Mouse (Mus musculus) midbrain, postnatal 0 days (tissue): ENCODE measurements at regions not wholly inside any gene's neighbourhood (a gene's known extent, or its start where the extent isn't known, plus 50 kb on each side); places are given as distances from the start of the nearest gene placed in this dataset.

Experiments used
- ATAC-seq: fragments of 200-750 bp; cut with Nextera tagmentation; 2 replicates; pipeline ENCODE4 v1.8.0; 2017; ENCODE audit warnings: moderate number of reproducible peaks, mild to moderate bottlenecking, moderate TSS enrichment, moderate library complexity; ENCODE audit not compliant: low FRiP score
- DNase-seq: peaks from one replicate; pipeline ENCODE4 v3.0.0-alpha.2; 2015; ENCODE audit warnings: low spot score
- H3K27ac ChIP-seq: fragments of 300-500 bp; sonication (generic); 2 replicates; pipeline ENCODE4 v1.5.1; 2014; ENCODE audit warnings: low read depth, mild to moderate bottlenecking, low read length, mixed read lengths
- H3K27me3 ChIP-seq: fragments of 300-500 bp; sonication (generic); 2 replicates; pipeline ENCODE4 v1.6.1; 2014; ENCODE audit warnings: low read length, control low read depth, mixed read lengths; ENCODE audit not compliant: insufficient read depth
- H3K36me3 ChIP-seq: fragments of 300-500 bp; sonication (generic); 2 replicates; pipeline ENCODE4 v1.6.1; 2014; ENCODE audit warnings: low read length, control low read depth, mixed read lengths; ENCODE audit not compliant: insufficient read depth
- H3K4me1 ChIP-seq: fragments of 300-500 bp; sonication (generic); 2 replicates; pipeline ENCODE4 v1.6.1; 2014; ENCODE audit warnings: mild to moderate bottlenecking, control low read depth, antibody characterized with exemption, low read length, mixed read lengths; ENCODE audit not compliant: insufficient read depth
- H3K4me2 ChIP-seq: fragments of 300-500 bp; sonication (generic); 2 replicates; pipeline ENCODE4 v1.6.1; 2014; ENCODE audit warnings: low read depth, mild to moderate bottlenecking, low read length, mixed read lengths; ENCODE audit not compliant: poor library complexity, severe bottlenecking
- H3K4me3 ChIP-seq: fragments of 300-500 bp; sonication (generic); 2 replicates; pipeline ENCODE4 v1.5.1; 2014; ENCODE audit warnings: low read depth, mild to moderate bottlenecking, low read length, moderate library complexity
- H3K9ac ChIP-seq: fragments of 300-500 bp; sonication (generic); replicated peaks from 2 replicates; pipeline ENCODE4 v1.6.1; 2014; ENCODE audit warnings: mild to moderate bottlenecking, low read length, moderate library complexity, mixed read lengths; ENCODE audit not compliant: poor library complexity, severe bottlenecking
- H3K9me3 ChIP-seq: fragments of 300-500 bp; sonication (generic); 2 replicates; pipeline ENCODE4 v1.6.1; 2016; ENCODE audit warnings: low read length, control low read depth
- CTCF ChIP-seq: IDR thresholded peaks from 2 replicates; pipeline ENCODE4 v1.5.1; 2016; ENCODE audit warnings: antibody characterized with exemption, mild to moderate bottlenecking
- WGBS: fragments of 180-500 bp; shearing (Covaris S2); extraction: QIAGEN DNeasy Blood & Tissue Kit; methylation state at CpG from one replicate; pipeline ENCODE4 v1.1.7; 2014; 5-methylcytosine and 5-hydroxymethylcytosine counted together

GRCm38 (mm10) chr1:194428586-194428985 lies 189.4 kb upstream of the Plxna2 start:
- Histone ChIP-seq H3K27me3 (no peaks in the 10 kb centered on the region), H3K4me3 (no peak overlapping the region), H3K27ac (no peak overlapping the region), H3K4me1 (no peaks in the 10 kb centered on the region), H3K36me3 (no peaks in the 10 kb centered on the region), H3K4me2 (no peak overlapping the region), H3K9me3 (no peaks in the 10 kb centered on the region), H3K9ac (no peak overlapping the region)
- DNase-seq, result no peak
- WGBS, result 86% methylated on average over 3 of the region's 3 CpGs
- ATAC-seq, result no peak
- TF ChIP-seq CTCF, result no peak

- no peak for TF ChIP-seq CTCF
- WGBS, result 89% methylated on average over 6 of the region's 6 CpGs
- ATAC-seq (no peak), DNase-seq (no peak)
- Histone ChIP-seq H3K36me3 (no peaks in the 10 kb centered on the region), H3K4me2 (no peak overlapping the region), H3K9me3 (no peaks in the 10 kb centered on the region), H3K27me3 (no peaks in the 10 kb centered on the region), H3K9ac (no peak overlapping the region), H3K4me1 (no peaks in the 10 kb centered on the region), H3K27ac (no peak overlapping the region), H3K4me3 (no peak overlapping the region)
Measured at GRCm38 (mm10) chr1:194426293-194426692, 191.7 kb upstream of the Plxna2 start.

- Histone ChIP-seq H3K27ac (no peak overlapping the region), H3K4me1 (no peaks in the 10 kb centered on the region), H3K27me3 (no peaks in the 10 kb centered on the region), H3K9ac (no peak overlapping the region), H3K9me3 (no peaks in the 10 kb centered on the region), H3K4me3 (no peak overlapping the region), H3K36me3 (no peaks in the 10 kb centered on the region), H3K4me2 (no peak overlapping the region)
- DNase-seq (no peak), ATAC-seq (no peak)
- TF ChIP-seq CTCF, result no peak
- WGBS, result 93% methylated on average over 2 of the region's 2 CpGs
Measured at GRCm38 (mm10) chr1:194424201-194424600, 193.8 kb upstream of the Plxna2 start.

GRCm38 (mm10) chr1:194412193-194412592 lies 205.8 kb upstream of the Plxna2 start:
- no peak overlapping the region for H3K27ac ChIP-seq
- no peaks in the 10 kb centered on the region for H3K4me1 ChIP-seq
- H3K4me2 ChIP-seq, result no peak overlapping the region
- no peaks in the 10 kb centered on the region for H3K9me3 ChIP-seq
- DNase-seq (no peak), ATAC-seq (no peak)
- WGBS, result 67% methylated on average over 5 of the region's 5 CpGs
- no peaks in the 10 kb centered on the region for H3K27me3 ChIP-seq
- H3K36me3 ChIP-seq, result no peaks in the 10 kb centered on the region
- H3K9ac ChIP-seq, result no peak overlapping the region
- no peak overlapping the region for H3K4me3 ChIP-seq
- TF ChIP-seq CTCF, result no peak

GRCm38 (mm10) chr1:194411788-194412187 lies 206.2 kb upstream of the Plxna2 start:
- Histone ChIP-seq H3K27ac (no peak overlapping the region), H3K36me3 (no peaks in the 10 kb centered on the region), H3K9ac (no peak overlapping the region), H3K9me3 (no peaks in the 10 kb centered on the region), H3K4me1 (no peaks in the 10 kb centered on the region), H3K4me2 (no peak overlapping the region), H3K4me3 (no peak overlapping the region), H3K27me3 (no peaks in the 10 kb centered on the region)
- TF ChIP-seq CTCF, result no peak
- ATAC-seq (no peak), DNase-seq (no peak)
- 82% methylated on average over 2 of the region's 2 CpGs for WGBS

GRCm38 (mm10) chr1:194399281-194399680 lies 218.7 kb upstream of the Plxna2 start:
- Histone ChIP-seq H3K4me2 (no peak overlapping the region), H3K27me3 (no peaks in the 10 kb centered on the region), H3K9ac (no peak overlapping the region), H3K36me3 (no peaks in the 10 kb centered on the region), H3K4me3 (no peak overlapping the region), H3K27ac (no peak overlapping the region), H3K9me3 (no peaks in the 10 kb centered on the region), H3K4me1 (no peaks in the 10 kb centered on the region)
- ATAC-seq (no peak), DNase-seq (no peak)
- no peak for TF ChIP-seq CTCF
